Mouse (Mus musculus) Muller cell, postnatal 12 days (primary cell): ENCODE data around the gene Fem1b.
"Not testable (repeated sequence)": the region's sequence is repeated elsewhere in the genome, so short reads cannot be mapped to it uniquely, and the experiment has no call there.

Experiments used
- DNase-seq: peaks from one replicate; pipeline ENCODE4 v3.0.0-alpha.2; 2015; ENCODE audit errors: inconsistent ontology term

Fem1b gene

DNA sequence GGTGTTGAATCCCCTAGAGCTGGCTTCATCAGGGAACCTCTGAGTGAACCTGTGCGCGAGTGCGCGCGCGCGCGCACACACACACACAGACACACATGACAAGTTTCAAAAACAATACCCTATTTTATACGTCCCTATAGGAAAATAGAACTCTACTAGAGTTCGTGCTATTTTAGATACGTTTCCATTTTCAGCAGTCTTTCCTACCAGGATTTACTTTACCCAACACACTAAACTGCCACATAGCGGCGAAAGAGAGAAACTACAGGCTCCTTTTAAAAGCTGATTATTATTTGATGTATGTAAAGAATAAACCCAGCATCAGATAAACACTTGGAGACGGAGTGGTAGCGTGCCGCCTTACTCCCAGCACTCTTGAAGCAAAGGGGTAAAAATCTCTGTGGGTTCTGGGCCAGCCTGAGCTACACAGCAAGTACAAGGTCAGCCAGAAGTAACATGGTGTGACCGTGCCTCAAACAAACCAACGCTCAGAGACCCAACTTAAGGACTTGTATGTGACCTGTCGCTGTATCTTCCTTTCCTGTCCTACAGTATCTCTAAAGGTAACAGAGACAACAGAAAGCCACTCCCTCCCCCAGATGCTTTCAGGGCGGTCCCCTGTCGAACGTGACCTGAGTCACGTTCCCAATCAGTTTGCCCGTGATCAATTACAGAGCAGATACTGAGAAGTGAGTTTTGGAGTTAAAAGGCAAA, 16.4 kb upstream of the Fem1b start:
- DNase-seq: peak; percentile 39

DNA sequence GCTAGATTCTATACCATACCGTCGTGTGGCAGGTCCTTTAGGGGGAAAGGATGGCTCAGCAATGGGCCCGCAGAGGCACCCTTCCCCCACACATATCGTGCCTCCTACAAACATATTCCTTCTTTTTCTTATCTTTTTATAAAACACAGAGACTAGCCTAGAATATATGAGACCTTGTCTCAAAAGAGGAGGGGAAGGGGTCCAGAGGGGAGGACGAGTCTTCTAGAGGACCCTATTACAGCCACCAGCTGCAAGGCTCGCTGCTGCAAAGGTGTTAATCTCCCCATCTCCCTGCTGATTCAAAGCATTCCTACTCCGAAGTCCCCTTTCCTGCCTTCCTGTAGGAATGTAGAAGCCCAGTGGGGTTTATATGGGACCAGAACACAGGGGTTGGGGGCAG, 14.7 kb upstream of the Fem1b start:
- DNase-seq: no peak

DNA sequence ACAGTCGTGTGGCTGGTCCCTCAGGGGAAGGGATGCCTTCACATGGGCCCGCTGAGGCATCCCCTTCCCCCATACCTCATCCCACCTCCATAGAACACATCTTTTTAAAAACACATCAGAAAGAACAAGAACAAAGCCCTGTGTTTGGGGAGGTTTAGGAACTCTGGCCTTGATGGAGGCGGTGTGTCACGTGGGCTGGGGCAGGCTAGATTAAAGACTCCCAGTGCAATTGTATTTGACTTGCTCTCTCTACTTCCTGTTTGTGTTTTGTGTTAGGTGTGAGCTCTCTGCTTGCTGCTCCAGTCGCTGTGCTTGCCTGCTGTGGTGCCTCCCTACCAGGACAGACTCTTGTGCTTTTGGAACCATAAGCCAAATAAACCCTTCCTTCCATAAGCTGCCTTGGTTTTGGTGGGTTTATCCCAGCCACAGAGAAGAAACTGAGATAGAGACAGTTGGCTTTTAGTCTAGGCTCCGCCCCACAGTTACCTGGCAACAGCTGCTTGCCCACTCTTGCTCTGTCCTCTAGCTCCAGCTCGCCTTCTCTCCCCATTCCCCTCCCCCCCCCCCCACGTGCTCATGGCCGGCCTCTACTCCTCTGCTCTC, 14.2 kb upstream of the Fem1b start:
- DNase-seq: no peak

DNA sequence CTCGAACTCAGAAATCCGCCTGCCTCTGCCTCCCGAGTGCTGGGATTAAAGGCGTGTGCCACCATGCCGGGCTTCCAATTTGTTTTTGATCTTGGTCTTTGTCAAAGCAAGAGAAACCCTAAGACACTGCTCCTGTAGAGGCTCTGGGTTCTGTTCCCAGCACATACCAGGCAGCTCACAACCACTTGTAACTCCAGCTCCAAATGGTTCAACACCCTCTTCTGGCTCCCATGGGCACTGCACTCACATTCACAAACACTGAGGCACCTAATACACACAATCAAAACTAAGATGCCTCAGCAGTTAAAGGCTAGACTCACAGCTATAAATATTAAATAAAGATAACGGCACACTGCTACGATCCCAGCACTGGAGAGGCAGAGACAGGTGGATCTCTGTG, 10.1 kb upstream of the Fem1b start:
- DNase-seq: no peak

DNA sequence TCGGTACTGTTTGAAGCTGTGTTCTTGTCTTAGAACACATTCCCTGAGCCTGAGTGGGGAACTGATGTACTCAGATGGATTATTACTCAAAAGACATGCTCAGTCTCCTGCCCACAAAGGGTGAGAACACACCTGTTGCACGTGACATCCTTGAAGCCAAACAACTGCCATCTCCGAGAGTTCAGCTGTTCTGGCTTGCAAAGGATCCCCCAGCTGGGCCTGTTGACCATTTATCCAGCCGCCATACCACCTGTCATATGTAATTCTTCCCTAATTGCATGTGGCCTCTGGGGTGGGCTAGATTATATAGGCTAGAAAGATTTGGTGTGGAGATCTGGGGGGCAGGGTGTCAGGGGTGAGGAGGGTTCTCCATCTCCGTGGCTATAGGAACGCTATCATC, 9.1 kb upstream of the Fem1b start:
- DNase-seq: no peak

DNA sequence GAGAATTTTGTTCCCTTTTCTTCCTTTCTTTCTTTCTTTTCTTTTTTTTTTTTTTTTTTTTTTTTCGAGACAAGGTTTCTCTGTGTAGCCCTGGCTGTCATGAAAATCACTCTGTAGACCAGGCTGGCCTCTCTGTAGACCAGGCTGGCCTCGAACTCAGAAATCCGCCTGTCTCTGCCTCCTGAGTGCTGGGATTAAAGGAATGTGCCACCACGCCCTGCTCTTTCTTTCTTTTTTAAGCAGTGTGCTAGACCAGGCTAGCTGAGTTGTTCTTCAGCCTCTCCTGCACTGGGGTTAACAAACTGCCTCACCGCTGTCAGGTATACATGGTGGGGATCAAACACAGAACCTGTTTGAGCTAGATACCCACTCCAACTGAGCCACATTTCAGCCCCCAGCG, 8.2 kb upstream of the Fem1b start:
- DNase-seq: not testable (repeated sequence)

DNA sequence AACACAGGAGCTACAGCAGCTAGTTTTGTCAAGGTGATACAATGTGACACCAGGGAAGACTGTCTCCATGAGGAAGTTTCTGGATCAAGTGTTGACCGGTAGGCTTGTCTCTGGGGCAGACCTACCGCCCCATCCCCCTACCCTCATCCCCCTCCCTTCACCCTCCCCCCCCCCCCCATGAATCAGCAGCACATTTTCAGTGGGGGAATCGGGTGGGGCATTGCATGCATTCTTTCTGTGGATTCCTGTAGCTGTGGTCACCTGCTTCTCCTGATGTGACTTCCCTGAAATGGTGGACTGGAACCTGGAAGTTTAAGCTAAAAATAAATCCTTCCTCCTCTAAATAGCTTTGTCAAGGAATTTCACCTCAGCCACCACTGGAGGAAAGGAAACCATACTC, 7.8 kb upstream of the Fem1b start:
- no peak for DNase-seq

DNA sequence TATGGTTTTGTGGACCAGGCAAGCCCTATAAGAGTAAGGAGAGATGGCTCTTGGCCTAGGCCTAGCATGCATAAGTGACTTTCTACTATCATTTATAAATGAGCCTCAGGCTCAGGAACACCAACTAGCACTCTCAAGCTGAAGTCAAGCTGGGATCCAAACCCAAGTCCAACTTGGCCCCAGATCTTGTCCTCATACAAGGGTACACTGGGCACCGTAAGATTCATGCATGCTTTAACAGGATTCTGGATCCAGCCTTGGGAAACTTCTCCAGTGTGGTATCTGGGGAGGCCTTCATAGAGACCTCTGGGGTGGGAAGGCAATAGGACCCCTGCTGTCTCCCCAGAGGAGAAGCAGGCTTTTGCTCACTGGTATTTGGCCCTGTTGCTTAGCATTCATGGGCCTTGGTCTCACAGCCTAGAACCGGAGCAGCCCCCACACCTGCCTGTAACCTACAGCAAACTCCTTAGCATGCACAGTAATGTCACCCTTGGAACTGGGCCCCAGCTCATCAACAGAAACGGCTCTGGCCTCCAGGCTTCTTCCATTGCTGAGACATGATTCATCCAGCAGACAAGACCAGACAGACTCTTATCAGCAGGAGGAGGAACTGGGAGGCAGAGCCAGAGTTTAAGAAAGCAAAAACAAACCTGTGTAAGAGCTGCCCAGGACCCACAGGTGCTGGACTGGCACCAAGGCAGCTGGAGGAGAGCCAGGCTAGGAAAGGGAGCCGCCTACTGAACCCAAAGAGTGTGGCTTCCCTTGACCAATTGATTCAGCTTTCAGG, 6.3 kb upstream of the Fem1b start:
- DNase-seq: peak; percentile 45

DNA sequence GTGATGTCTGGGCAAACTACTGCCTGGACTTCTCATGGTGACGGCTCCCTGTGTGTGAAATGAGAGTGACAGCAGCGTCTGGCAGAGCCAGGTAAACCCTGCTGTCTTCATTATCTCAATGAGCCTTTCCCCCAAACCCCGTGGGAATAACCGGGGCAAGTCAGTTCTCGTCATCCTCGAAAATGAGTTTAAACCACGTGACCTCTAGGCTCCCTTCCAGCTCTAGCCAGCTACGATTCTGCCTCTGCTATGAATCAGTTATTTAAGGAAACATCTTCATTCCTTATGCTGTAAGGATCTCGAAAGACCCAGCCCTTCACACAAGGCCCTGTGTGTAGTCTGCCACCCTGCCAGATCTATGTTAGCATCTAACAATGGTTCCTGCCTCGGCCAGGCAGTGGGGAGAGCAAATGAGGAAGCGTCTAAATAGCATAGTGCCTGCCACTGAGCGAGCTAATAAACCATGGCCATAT, 5.4 kb upstream of the Fem1b start:
- DNase-seq: peak; percentile 63

DNA sequence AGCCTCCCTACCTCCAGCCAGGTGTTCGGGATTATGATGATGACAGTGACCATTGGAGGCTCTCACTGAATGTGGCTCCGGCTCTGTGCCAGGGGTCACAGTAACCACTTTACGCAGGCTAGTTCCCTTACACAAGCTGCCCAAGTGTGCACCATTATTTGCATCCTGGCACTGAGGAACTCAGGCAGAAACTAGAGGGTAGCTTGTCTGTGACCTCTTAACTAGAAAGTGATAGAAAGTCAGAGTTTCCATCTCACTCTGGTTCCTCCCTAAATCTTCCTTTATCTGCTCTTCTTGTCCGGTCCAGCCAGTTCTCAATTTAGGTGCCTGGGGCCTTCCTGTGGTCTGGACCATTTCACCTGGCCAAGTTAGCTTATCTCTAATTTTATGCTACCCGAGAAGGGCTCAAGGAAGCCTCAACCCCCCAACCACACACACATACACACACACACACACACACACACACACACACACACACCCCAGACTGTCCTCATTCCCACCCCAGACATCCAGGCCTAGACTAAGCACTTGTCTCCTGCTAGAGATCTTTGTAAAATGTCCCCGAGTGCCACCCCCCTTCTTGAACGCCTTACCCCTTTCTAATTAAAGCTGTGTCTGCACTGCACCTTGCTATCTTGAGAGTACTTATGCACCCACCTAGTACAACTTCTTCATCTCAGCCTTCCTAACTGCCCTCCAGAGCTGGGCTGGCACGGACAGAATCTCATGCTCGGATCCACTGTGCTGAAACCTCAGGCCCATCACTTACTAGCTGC, 4.8 kb upstream of the Fem1b start:
- no peak for DNase-seq

DNA sequence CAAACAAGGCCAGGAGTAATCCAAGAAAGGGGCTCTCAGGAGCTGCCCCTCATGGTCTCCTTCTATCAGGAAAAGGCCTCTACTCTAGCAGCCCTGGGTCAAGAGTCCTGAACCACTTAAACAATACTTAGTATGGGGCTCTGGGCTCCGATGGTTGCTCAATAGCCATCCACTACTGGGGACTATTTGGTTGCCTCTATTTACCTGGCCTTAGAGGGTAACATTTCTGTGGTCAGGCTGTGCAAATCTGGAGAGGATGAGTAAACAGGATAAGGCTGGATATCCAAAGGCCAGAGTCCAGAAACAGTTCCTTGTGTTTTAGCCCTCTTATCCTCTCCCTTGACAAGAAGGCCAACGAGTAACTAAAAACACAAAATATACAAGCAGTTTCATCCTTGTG, 3.0 kb upstream of the Fem1b start:
- DNase-seq: no peak

DNA sequence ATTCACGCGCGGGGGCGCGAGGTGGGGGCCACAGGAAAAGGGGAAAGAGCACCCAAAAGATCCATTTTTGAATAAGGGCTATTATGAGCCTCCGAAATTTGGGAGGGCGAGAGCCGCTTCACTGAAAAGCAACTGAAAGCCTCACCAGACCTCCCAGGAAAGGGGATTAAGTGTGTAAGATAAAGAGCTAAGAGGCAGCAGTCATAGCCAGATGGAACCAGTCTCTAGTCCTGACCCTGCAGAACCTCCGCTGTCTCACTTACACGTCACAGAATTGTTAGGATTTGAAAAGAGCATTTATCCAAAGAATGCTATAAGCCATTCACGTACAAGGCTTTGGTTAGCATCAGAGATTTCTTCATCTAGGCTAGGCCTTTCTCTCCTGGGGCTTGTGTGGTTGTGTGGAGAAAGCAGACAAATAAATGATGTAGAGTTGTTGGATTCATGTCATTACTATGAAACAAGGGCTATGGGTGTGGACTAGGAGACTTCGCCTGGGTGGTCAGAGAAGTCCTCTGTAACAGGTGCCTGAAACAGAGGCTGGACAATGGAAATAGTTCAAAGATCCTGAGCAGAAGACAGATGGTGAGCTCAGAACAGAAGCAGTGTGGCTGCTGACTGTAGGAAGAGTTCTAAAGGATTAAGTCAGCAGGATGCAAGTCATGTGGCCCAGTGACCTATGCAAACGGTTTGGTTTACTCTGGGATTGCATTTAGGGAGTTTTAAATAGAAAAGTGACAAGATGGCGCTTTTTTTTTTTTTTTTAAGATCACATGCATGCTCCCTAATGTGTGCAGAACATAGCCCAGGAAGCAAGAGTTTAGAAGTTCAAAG, 699 bp upstream of the Fem1b start:
- no peak for DNase-seq

DNA sequence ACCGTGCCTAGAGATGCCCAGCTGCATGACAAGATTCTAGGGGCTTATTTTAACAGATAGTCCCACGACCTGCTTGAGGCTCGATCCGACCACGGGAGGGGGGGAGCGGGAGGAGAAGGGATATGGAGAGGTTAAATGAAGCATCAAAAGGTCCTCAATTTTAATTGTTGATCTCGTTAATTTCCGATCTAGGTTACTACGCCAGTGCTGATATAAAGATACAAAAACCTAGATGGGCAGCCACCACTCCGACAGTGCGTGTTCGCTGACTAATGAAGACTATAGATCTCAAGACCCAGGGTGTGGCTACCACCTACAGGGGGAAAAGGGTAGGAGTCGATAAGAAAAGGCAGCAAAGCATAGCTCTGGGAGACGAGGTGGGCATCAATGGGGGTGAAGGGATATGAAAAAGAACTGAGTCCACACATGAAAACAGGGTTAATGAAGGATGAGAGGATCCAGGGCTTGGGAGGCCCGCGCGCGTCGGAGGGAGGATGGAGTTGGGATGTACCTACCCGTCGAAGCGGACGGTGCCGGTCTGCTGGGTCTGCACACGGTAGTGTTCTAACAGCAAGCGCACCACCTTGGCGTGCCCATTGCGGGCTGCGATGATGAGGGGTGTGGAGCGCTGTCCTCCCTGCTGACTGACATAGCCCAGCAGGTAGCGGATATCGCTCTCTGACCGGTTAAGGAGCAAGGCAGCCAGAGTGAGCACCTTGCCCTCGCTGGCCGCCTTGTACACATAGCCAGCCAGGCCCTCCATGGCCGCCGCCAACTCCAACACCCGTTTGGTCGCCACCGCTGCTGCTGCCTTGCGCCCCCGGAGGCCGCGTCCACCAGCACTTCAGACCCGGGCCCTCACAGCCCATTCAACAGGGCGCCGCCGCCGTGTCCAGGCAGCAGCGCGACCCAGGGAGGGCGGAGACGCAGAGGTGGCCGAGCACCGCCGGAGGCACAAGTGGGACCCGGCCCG, 905 bp downstream of the Fem1b start:
- peak; percentile 39 for DNase-seq

DNA sequence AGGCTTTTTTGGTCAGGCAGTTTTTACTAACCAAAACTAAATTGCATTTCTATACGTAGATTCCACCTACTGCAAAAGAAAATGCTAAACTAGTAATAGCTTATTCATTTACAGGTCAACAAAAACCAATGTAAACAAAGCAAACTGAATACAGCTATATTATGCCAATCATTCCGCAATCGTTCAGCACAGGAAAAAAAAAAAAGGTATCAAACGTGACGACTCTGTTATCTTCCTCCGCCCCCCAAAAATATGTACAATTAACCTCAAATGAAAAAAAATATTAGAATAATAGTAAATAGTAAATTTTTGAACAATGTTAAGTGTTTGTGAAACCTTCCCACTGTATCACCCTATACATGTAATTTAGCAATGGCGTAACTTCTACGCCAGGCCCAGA, 1.6 kb downstream of the Fem1b start:
- no peak for DNase-seq

DNA sequence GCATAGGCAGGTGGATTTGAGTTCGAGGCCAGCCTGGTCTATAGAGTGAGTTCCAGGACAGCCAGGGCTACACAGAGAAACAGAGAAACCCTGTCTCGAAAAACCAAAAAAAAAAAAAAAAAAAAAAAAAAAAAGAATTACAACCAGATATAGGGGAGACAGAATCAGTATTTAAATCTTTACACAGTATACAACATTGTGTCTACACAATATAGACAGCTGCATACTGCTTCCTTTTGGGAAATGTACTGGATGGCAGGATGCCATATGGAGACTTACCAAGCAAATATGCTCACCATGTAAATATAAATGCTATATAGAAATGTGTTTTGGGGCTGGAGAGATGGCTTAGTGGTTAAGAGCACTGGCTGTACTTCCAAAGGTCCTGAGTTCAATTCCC, 12.5 kb downstream of the Fem1b start:
- DNase-seq: not testable (repeated sequence)

DNA sequence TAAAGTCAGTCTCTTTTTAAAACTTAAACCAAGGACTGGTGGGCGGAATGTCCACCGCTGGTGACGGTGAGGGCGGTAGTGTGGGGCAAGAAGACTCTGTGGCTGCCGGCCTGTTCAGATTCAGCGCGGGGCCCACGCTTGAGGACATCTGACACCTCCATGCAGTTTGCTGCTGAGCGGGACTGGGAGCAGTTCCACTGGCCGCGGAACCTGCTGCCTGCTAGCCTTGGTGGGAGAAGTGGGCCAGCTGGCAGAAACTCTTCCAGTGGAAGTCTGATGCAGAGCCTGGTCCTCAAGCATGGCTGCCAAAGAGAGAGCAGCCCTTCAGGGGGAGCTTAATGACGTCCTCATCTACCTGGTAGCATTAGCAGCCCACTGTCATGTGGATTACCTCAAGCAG, 21.9 kb downstream of the Fem1b start:
- no peak for DNase-seq

DNA sequence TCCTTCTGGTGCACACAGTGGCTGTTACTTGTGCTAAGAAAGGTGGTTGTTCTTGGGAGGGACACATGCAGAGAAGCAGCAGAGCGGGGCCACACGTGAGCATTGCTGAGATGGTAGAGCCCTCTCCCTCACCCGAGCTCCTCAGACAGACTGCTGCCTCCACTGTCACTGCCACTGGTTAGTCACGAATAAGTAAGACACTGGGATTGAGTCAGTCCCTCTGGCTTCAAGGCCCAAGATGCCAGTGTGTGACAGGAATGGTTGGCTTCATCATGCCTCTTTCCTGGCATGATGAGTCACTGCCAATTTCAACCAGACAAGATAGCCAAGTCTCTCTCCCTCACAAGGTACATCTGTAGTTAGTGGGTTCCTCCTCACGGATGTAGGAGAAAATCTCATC, 25.0 kb downstream of the Fem1b start:
- DNase-seq: peak; percentile 56

DNA sequence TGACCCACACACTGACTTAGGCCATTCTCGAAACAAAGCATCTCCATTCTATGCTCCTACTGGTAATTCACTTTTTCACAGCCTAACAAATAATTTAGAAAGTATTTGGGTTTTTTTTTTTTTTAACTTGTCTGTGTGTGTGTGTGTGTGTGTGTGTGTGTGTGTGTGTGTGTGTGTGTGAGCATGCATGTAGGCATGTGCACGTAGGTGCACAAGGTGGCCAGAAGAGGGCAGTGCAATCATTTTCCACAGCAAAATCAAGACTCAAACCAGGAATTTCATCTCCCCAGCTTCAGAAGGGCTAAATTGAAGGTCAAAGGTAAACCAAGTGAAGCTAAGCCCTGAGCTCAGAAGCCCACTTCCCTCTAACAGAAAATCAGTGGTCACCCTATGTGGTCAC, 27.5 kb downstream of the Fem1b start:
- DNase-seq: no peak

DNA sequence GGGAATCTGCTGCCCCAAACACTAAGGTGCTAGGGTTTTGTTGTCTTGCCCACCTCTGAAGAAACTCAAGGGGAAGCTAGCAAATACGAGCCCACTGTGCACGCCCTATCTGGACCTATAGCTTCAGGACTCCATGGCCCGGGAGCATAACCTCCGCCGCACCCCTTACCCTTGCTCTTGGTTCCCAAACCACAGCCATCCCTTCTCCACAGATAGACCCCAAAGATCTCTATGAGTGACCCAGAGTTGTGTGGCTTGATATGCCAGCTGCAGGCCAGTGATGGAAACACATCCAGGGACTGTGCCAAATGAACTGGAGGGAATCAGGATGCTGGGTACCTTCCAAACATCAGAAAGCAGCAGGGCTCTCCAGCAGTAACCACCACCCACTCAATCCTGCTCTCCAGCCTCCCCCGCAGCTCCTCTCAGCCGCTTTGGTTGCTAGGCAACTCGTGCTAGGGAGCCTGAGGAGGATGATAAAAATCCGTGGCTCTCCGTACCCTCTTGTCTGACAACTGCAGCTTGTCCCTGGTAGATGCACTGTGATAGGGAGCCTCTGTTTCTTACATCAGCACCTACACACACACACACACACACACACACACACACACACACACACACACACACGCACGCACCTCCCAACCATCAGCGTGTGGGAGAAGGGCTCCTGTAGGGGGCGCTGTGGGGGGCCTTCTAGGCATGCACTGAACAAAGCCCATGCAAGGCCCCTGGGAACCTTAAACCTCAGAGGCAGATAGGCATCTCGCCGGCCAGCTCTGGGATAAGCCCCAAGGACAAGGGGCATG, 28.6 kb downstream of the Fem1b start:
- peak; percentile 80 for DNase-seq
